Mouse (Mus musculus): ENCODE measurements around the gene Fbxw24.
"Not testable (repeated sequence)": the region's sequence is repeated elsewhere in the genome, so short reads cannot be mapped to it uniquely, and the experiment has no call there.

Gene Fbxw24

GRCm38 (mm10) chr9:109625957-109626356 is at the start of gene Fbxw24:
Gene Fbxw24, minus strand, starts transcription at chr9:109626057.
- DNase-seq (ENCODE audit: low spot score in 2 of 2): not testable (repeated sequence)

DNA sequence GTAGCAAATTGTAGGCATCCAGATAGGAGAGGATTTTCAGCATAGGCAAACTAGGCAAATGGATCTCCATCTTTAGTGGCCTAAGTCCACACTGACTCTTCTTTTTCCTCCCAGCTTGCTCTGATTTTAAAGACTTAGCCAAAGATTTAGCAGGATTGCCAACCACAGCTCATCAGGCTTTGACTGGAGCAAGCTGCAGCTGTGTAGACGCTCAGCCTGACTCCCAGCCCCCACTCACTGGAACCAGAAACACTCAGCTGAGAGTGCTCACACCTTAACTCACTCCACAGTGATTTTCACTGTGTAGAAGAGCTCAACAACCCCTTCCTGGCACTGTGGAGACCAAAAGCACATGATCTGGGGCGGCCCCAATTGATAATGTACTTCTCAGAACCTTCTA is 38.7 kb upstream of the Fbxw24 start, which contains the start of gene Fbxw25:
Gene Fbxw25, minus strand, starts transcription at position 101 of the 400 bp plus-strand sequence.
- not testable (repeated sequence) for DNase-seq (ENCODE audit: low spot score in 2 of 2)

DNA sequence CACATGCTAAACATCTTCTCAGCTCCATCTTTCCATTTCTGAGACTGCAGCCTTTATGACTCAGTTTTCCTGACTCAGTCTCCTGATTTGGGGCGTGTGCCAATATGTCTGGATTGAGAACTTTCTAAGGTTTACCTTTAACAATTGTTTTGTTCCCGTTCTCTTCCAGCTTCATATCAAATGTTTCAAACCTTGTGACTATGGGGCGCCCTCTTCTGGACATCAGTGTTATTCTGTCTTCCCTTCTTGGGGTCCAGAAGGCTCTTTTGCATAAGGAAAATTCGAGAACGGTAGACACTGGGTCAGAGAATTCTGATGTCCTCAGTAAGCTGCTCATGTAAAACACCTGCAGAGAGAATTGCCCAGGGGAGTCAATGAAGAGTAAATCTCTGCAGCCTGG is 19.0 kb downstream of the Fbxw24 start:
- DNase-seq (ENCODE audit: low spot score in 2 of 2): peak; percentile 2 to 9

DNA sequence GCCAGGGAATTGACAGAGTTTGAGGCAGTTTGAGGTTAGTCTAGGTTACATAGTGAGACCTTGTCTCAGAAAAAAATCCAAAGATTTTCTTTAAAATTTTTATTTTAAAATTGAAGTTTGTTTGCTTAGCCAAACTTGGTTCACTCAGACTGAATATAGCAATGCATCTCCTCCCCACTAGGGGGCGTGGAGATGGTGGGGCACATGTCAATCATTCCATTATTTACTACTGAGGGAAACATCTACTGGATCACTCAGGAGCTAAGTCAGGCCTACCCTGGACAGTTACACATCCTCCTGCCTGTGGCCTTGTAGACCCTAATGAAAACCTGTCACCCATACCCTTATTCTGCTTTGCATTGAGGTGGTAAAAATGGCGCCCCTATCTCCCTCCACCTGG is 23.7 kb downstream of the Fbxw24 start:
- DNase-seq (ENCODE audit: low spot score in 2 of 2): not testable (repeated sequence)

DNA sequence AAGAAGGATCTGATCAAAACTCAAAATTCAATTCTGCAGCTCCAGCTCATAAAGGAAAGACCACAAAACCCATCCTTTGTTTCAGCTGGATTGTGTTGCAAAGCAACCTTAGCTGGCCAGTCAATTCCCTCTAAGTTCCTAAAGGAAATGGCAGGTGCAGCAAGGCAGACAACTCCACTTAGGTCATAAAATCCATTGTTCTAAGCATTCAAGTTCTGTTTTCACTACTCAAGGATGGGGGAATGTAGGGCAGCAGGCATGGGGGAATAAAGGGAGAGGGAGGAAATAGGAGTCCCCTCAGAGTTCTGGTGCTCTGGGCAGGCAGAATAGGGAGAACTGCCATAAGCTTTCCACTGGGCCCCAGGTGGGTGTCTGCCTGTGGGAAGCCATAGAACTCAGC is 28.6 kb downstream of the Fbxw24 start:
- no peak for DNase-seq (ENCODE audit: low spot score in 2 of 2)

- no peak for DNase-seq (ENCODE audit: low spot score in 2 of 2)
Observed at GRCm38 (mm10) chr9:109594866-109595265, 31.0 kb downstream of the Fbxw24 start.

DNA sequence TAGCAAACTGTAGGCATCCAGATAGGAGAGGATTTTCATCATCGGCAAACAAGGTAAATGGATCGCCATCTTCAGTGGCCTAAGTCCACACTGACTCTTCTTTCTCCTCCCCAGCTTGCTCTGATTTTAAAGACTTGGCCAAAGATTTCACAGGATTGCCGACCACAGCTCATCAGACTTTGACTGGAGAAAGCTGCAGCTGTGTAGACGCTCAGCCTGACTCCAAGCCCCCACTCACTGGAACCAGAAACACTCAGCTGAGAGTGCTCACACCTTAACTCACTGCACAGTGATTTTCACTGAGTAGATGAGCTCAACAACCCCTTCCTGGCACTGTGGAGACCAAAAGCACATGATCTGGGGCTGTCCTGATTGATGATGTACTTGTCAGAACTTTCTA is 57.7 kb downstream of the Fbxw24 start, which contains the start of gene Fbxw15:
Gene Fbxw15, minus strand, starts transcription at position 101 of the 400 bp plus-strand sequence.
- not testable (repeated sequence) for DNase-seq (ENCODE audit: low spot score in 2 of 2)

DNA sequence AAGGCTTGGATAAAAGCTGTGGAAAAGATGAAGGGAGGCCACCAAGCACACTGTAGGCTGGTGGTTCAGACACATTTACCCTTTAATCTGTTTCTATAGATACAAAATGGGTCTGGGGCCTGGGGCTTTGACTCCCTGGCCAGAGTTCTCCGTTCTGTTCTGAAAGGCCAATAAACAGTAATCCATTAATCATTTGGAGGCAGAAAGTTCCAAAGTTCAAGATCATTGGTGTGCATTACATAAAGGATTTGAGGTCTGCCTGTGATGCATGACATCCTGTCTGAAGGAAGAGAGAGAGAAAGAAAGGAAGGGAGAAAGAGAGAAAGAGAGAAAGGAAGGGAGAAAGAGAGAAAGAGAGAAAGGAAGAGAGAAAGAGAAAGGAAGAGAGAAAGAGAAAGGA is 60.3 kb downstream of the Fbxw24 start:
- DNase-seq (ENCODE audit: low spot score in 2 of 2): no peak

DNA sequence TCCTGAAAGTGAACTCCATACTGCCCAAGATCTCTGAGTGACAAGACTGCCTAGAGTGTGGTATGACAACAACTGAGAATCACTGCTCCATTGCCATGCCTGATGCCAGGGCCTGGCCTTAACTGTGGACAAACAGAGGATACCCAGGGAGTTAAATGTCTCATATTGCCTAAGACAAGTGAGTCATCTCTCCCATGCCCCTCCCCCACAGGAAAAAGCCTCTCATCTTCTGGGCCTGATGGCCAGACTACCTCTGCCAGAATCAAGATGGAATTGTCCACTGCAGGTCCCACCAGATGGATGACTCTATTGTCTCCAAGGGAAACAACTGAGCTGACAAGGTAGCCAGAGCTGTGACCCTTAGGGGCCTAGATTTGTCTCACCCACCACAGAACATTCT is 63.8 kb downstream of the Fbxw24 start:
- not testable (repeated sequence) for DNase-seq (ENCODE audit: low spot score in 2 of 2)

GRCm38 (mm10) chr9:109552483-109552882 is 73.4 kb downstream of the Fbxw24 start:
- DNase-seq (ENCODE audit: low spot score in 2 of 2): no peak
